Mouse (Mus musculus) MEL (cell line): ENCODE measurements around the gene Efna5. TPM values are rescaled to one million over a fixed set of nuclear protein-coding genes. Genes with fewer than 3 reads are reported as not detected.

Experiments
- DNase-seq: peaks from one replicate; pipeline ENCODE4 v3.0.0; 2011; ENCODE audit warnings: low read depth, low spot score
- H3K27ac ChIP-seq: 2 replicates; pipeline ENCODE4 v1.5.1; 2012; ENCODE audit warnings: low read depth, mild to moderate bottlenecking, control low read depth, low read length, moderate library complexity; ENCODE audit not compliant: control insufficient read depth
- H3K27me3 ChIP-seq, 2 experiments: fragments of 150-350 bp in 1 of 2; sonication (generic) in 1 of 2; 2 replicates each; pipeline ENCODE4 v1.6.1; 2012; ENCODE audit warnings: low read length in 2 of 2, mild to moderate bottlenecking in 2 of 2, improper control_type of control experiment in 1 of 2, moderate library complexity in 1 of 2; ENCODE audit not compliant: insufficient read depth in 2 of 2, control insufficient read depth in 1 of 2
- H3K36me3 ChIP-seq, 2 experiments: 2 replicates each; pipeline ENCODE4 v1.6.1; 2012 to 2014; ENCODE audit warnings: low read length in 2 of 2, improper control_type of control experiment in 1 of 2, inconsistent platforms in 1 of 2, mild to moderate bottlenecking in 1 of 2; ENCODE audit not compliant: insufficient read depth in 2 of 2, control insufficient read depth in 1 of 2
- H3K4me1 ChIP-seq, 2 experiments: fragments of 150-350 bp in 1 of 2; sonication (generic) in 1 of 2; 2 replicates each; pipeline ENCODE4 v1.6.1; 2012; ENCODE audit warnings: low read length in 2 of 2, improper control_type of control experiment in 1 of 2, mild to moderate bottlenecking in 1 of 2; ENCODE audit not compliant: insufficient read depth in 2 of 2, control insufficient read depth in 1 of 2
- H3K4me3 ChIP-seq, 2 experiments: fragments of 150-350 bp in 1 of 2; sonication (generic) in 1 of 2; 2 replicates each; pipeline ENCODE4 v1.5.1; 2012; ENCODE audit warnings: low read depth in 2 of 2, low read length in 2 of 2, mild to moderate bottlenecking in 2 of 2, moderate library complexity in 2 of 2, control low read depth in 1 of 2, improper control_type of control experiment in 1 of 2; ENCODE audit not compliant: control insufficient read depth in 1 of 2, insufficient read depth in 1 of 2
- H3K79me2 ChIP-seq: 2 replicates; pipeline ENCODE4 v1.6.1; 2012; ENCODE audit warnings: mild to moderate bottlenecking, low read length, moderate library complexity; ENCODE audit not compliant: control insufficient read depth, poor library complexity, insufficient read depth
- H3K9ac ChIP-seq: 2 replicates; pipeline ENCODE4 v1.6.1; 2012; ENCODE audit warnings: low read depth, mild to moderate bottlenecking, control low read depth, low read length, moderate library complexity; ENCODE audit not compliant: control insufficient read depth, poor library complexity, severe bottlenecking
- H3K9me3 ChIP-seq: fragments of 150-350 bp; sonication (generic); replicated peaks from 2 replicates; pipeline ENCODE4 v1.6.1; 2012; ENCODE audit warnings: mild to moderate bottlenecking, low read length, improper control_type of control experiment, moderate library complexity; ENCODE audit not compliant: insufficient read depth
- CTCF ChIP-seq, 3 experiments: IDR thresholded peaks in 2 of 3; conservative IDR thresholded peaks in 1 of 3; 2 replicates each; pipeline ENCODE4 v1.5.1; 2011 to 2012; ENCODE audit warnings: low read length in 3 of 3, low read depth in 2 of 3, mild to moderate bottlenecking in 2 of 3, improper control_type of control experiment in 1 of 3, inconsistent platforms in 1 of 3, mixed read lengths in 1 of 3, moderate library complexity in 1 of 3; ENCODE audit not compliant: control insufficient read depth in 1 of 3, insufficient read depth in 1 of 3, poor library complexity in 1 of 3, severe bottlenecking in 1 of 3
- ELF1 ChIP-seq: IDR thresholded peaks from 2 replicates; pipeline ENCODE4 v1.6.1; 2014; ENCODE audit warnings: low read depth, mild to moderate bottlenecking, inconsistent platforms, low read length, improper control_type of control experiment, moderate library complexity
- EP300 ChIP-seq, 2 experiments: IDR thresholded peaks; 2 replicates each; pipeline ENCODE4 v1.6.1; 2011; ENCODE audit warnings: improper control_type of control experiment in 2 of 2, low read length in 2 of 2, low read depth in 1 of 2, mild to moderate bottlenecking in 1 of 2
- ETS1 ChIP-seq: IDR thresholded peaks from 2 replicates; pipeline ENCODE4 v1.6.1; 2012; ENCODE audit warnings: low read depth, mild to moderate bottlenecking, inconsistent platforms, low read length, improper control_type of control experiment, moderate library complexity
- GABPA ChIP-seq: IDR thresholded peaks from 2 replicates; pipeline ENCODE4 v1.6.1; 2012; ENCODE audit warnings: low read depth, mild to moderate bottlenecking, inconsistent platforms, low read length, improper control_type of control experiment, moderate library complexity
- GATA1 ChIP-seq: IDR thresholded peaks from 2 replicates; pipeline ENCODE4 v1.6.1; 2011; ENCODE audit warnings: low read depth, low read length, improper control_type of control experiment
- HCFC1 ChIP-seq: IDR thresholded peaks from 2 replicates; pipeline ENCODE4 v1.6.1; 2012; ENCODE audit warnings: low read depth, mild to moderate bottlenecking, inconsistent platforms, low read length, improper control_type of control experiment, moderate library complexity
- JUND ChIP-seq: IDR thresholded peaks from 2 replicates; pipeline ENCODE4 v1.6.1; 2011; ENCODE audit warnings: low read depth, mild to moderate bottlenecking, improper control_type of control experiment, low read length
- KAT2A ChIP-seq: conservative IDR thresholded peaks from 2 replicates; pipeline ENCODE4 v1.6.1; 2012; ENCODE audit warnings: low read depth, low read length, improper control_type of control experiment, inconsistent platforms
- MAX ChIP-seq: IDR thresholded peaks from 2 replicates; pipeline ENCODE4 v1.6.1; 2011; ENCODE audit warnings: low read length, improper control_type of control experiment
- MEF2A ChIP-seq: IDR thresholded peaks from 2 replicates; pipeline ENCODE4 v1.6.1; 2014; ENCODE audit warnings: low read depth, mild to moderate bottlenecking, inconsistent platforms, low read length, improper control_type of control experiment; ENCODE audit not compliant: poor library complexity, insufficient replicate concordance, severe bottlenecking; ENCODE audit errors: extremely low read depth
- MYB ChIP-seq: IDR thresholded peaks from 2 replicates; pipeline ENCODE4 v1.6.1; 2011; ENCODE audit warnings: mild to moderate bottlenecking, low read depth, low read length, improper control_type of control experiment
- NELFE ChIP-seq: IDR thresholded peaks from 2 replicates; pipeline ENCODE4 v1.6.1; 2011; ENCODE audit warnings: low read depth, low read length, improper control_type of control experiment
- NRF1 ChIP-seq: IDR thresholded peaks from 2 replicates; pipeline ENCODE4 v1.6.1; 2014; ENCODE audit warnings: low read depth, mild to moderate bottlenecking, inconsistent platforms, low read length, improper control_type of control experiment, moderate library complexity; ENCODE audit not compliant: poor library complexity, insufficient read depth, severe bottlenecking
- POLR2AphosphoS2 ChIP-seq: IDR thresholded peaks from 2 replicates; pipeline ENCODE4 v1.6.1; 2011; ENCODE audit warnings: low read length, improper control_type of control experiment
- POLR2AphosphoS5 ChIP-seq: IDR thresholded peaks from 2 replicates; pipeline ENCODE4 v1.6.1; 2012; ENCODE audit warnings: low read depth, borderline replicate concordance, mild to moderate bottlenecking, inconsistent platforms, low read length, moderate library complexity, mixed read lengths
- RCOR1 ChIP-seq: IDR thresholded peaks from 2 replicates; pipeline ENCODE4 v1.6.1; 2012; ENCODE audit warnings: low read depth, mild to moderate bottlenecking, inconsistent platforms, low read length, improper control_type of control experiment
- SMC3 ChIP-seq: IDR thresholded peaks from 2 replicates; pipeline ENCODE4 v1.6.1; 2011; ENCODE audit warnings: low read depth, low read length, improper control_type of control experiment
- TCF12 ChIP-seq: IDR thresholded peaks from 2 replicates; pipeline ENCODE4 v1.6.1; 2014; ENCODE audit warnings: low read depth, mild to moderate bottlenecking, inconsistent platforms, low read length, improper control_type of control experiment, moderate library complexity
- ZKSCAN1 ChIP-seq: IDR thresholded peaks from 2 replicates; pipeline ENCODE4 v1.6.1; 2012; ENCODE audit warnings: low read depth, mild to moderate bottlenecking, inconsistent platforms, low read length, improper control_type of control experiment, moderate library complexity
- ZMIZ1 ChIP-seq: IDR thresholded peaks from 2 replicates; pipeline ENCODE4 v1.6.1; 2012; ENCODE audit warnings: low read depth, mild to moderate bottlenecking, inconsistent platforms, low read length, improper control_type of control experiment, moderate library complexity
- ZNF384 ChIP-seq: IDR thresholded peaks from 2 replicates; pipeline ENCODE4 v1.6.1; 2012; ENCODE audit warnings: low read depth, mild to moderate bottlenecking, inconsistent platforms, low read length, improper control_type of control experiment
- polyA plus RNA-seq, 2 experiments: library from polyadenylated mRNA; stranded (reverse) in 1 of 2; unstranded in 1 of 2; fragments of >175 nt in 1 of 2; fragments of >200 nt in 1 of 2; gene quantifications; 2 replicates each; pipeline versions ENCODE4 v1.2.1 to v1.2.4; 2012; ENCODE audit warnings: low replicate concordance in 2 of 2, low read depth in 1 of 2; ENCODE audit not compliant: insufficient read length in 2 of 2, insufficient read depth in 1 of 2, missing spikeins in 1 of 2
- total RNA-seq: library from RNA; depleted of rRNA; stranded (reverse); fragments of 300-350 nt; gene quantifications from 2 replicates; pipeline ENCODE4 v1.2.3, GENCODE M21; 2012

The Efna5 gene
- total and polyA plus RNA-seq, 3 experiments: not detected

- H3K27ac ChIP-seq: no peak overlapping the region
Measured at GRCm38 (mm10) chr17:62614237-62614636, 266.9 kb downstream of the Efna5 start.

GRCm38 (mm10) chr17:62613232-62613631 is 267.9 kb downstream of the Efna5 start:
- peak; percentile 59 for DNase-seq
- peak overlapping the region; percentile 46 to 75 for H3K4me3 ChIP-seq
- TF ChIP-seq GATA1 (peak; percentile 86), TCF12 (peak; percentile 13; the same call in 1 of the 2 replicates), ETS1 (0 out of 2 replicates have a peak, but pooled peaks have one; percentile 20), NELFE (no peak), MYB (0 out of 2 replicates have a peak, but pooled peaks have one; percentile 23), CTCF (IDR thresholded peaks at IDR 0.05 in 2 of 3, conservative IDR thresholded peaks at IDR 0.05 in 1 of 3; ENCODE audit: control insufficient read depth in 1 of 3, insufficient read depth in 1 of 3, low read depth in 2 of 3, low read length in 3 of 3, poor library complexity in 1 of 3, severe bottlenecking in 1 of 3) (no peak), SMC3 (no peak), NRF1 (no peak), ZNF384 (peak; percentile 90), ELF1 (no peak), ZMIZ1 (no peak), KAT2A (no peak), POLR2AphosphoS2 (no peak), GABPA (no peak), HCFC1 (no peak), POLR2AphosphoS5 (no peak), ZKSCAN1 (no peak), JUND (no peak), MEF2A (no peak), EP300 (IDR thresholded peaks at IDR 0.05; ENCODE audit: low read depth in 1 of 2, low read length in 2 of 2) (peak; percentile 69 to 91), RCOR1 (peak; percentile 73)

More at GRCm38 (mm10) chr17:62614237-62614636, 266.9 kb downstream of the Efna5 start:
- no peak for TF ChIP-seq ZKSCAN1
- TF ChIP-seq MAX: no peak
- no peak for TF ChIP-seq ELF1
- TF ChIP-seq, all 39 proteins: peak for 0
- H3K4me3 ChIP-seq: no peak overlapping the region
- H3K9me3 ChIP-seq: no peaks in the 10 kb centered on the region
- peaks cover 0 to 2% of the 10 kb centered on the region in 2 experiments; a peak in 1 of 4 replicates for H3K4me1 ChIP-seq
- no peak for DNase-seq
- H3K36me3 ChIP-seq: peaks cover 0 to 5% of the 10 kb centered on the region in 2 experiments; a peak in 2 of 4 replicates
- H3K27me3 ChIP-seq: no peaks in the 10 kb centered on the region
- no peak overlapping the region for H3K9ac ChIP-seq
- no peaks in the 10 kb centered on the region for H3K79me2 ChIP-seq

More at GRCm38 (mm10) chr17:62613232-62613631, 267.9 kb downstream of the Efna5 start:
- Histone ChIP-seq H3K9ac (peak overlapping the region; percentile 11), H3K4me1 (peaks cover 0 to 2% of the 10 kb centered on the region in 2 experiments; a peak in 1 of 4 replicates), H3K9me3 (no peaks in the 10 kb centered on the region), H3K36me3 (peaks cover 0 to 5% of the 10 kb centered on the region in 2 experiments; a peak in 2 of 4 replicates), H3K27ac (peak overlapping the region; percentile 2; the same call in 1 of the 2 replicates), H3K27me3 (no peaks in the 10 kb centered on the region), H3K79me2 (no peaks in the 10 kb centered on the region)
